In the genomic region with DNA sequence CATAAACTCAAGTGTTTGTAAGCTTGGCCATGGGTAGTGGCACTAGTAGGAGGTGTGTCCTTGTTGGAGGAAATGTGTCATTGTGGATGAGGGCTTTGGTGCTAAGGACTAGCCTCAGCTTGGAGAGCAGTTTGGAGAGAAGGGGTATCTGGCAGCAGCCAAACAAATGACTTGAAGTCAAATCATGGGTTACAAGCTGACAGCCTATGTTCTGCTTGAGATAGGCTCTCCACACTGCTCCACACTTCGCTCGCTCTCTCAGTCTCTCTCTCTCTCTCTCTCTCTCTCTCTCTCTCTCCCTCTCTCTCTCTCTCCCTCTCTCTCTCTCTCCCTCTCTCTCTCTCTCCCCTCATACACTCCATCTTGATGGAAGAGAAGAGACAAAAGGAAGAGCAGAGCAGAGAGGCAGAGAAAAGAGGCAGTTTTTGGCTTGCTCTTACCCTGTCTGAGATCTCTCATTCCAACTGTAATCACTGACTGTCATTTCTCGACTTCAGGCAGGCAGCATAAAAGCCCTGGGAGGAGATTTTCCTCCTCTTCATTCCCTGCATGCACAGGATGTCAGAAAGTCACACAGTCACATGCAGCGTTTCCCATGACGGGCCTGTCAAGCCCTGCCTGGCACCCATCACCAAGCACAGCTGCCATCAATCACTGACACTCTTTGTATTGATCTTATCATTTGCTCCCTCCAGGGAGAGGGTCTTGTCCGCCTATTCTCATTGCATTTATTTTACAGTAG, we compare ENCODE assay signal across 9 mouse cellular contexts.
DNase-seq lines count a peak whose midpoint lies in the region; ATAC-seq and TF ChIP-seq lines count a peak whose summit lies in the region.
"Had no signal": no experiment of that assay in that cellular context is flagged by ENCODE, and none has a peak within 500 bp of the region (broad histone marks: within the 10 kb centered on the region; RNA-seq: fewer than 3 reads in every experiment).

No protein-coding gene starts in this region.

- no peak for TF ChIP-seq CTCF in stomach, postnatal 0 days (IDR thresholded peaks at IDR 0.05; ENCODE audit: low read depth)

- peak overlapping the region; percentile 71; the same call in 1 of the 2 replicates for H3K27ac ChIP-seq in stomach, embryonic 14.5 days (ENCODE audit: low read length)
- H3K27ac ChIP-seq in stomach, postnatal 0 days (replicated peaks) = no peak overlapping the region
- 0 out of 2 replicates have a peak overlapping the region, but pooled peaks have one; percentile 33 for H3K27ac ChIP-seq in intestine, embryonic 15.5 days
- H3K27ac ChIP-seq: liver, embryonic 14.5 days had no signal

- no peak overlapping the region for H3K4me3 ChIP-seq in stomach, embryonic 14.5 days (ENCODE audit: low read depth, low read length)
- H3K4me3 ChIP-seq in stomach, postnatal 0 days (ENCODE audit: low read depth, low read length) = no peak overlapping the region
- no peak overlapping the region for H3K4me3 ChIP-seq in intestine, embryonic 15.5 days (replicated peaks)

- H3K4me2 ChIP-seq in stomach, embryonic 14.5 days (replicated peaks; ENCODE audit: low read depth, low read length) = no peak overlapping the region
- no peak overlapping the region for H3K4me2 ChIP-seq in stomach, postnatal 0 days (replicated peaks; ENCODE audit: low read depth)
- H3K4me2 ChIP-seq in intestine, embryonic 15.5 days (replicated peaks) = no peak overlapping the region

- no peaks in the 10 kb centered on the region for H3K27me3 ChIP-seq in stomach, embryonic 14.5 days (ENCODE audit: control insufficient read depth, insufficient read depth, low read length)
- H3K27me3 ChIP-seq in stomach, postnatal 0 days (ENCODE audit: control insufficient read depth, insufficient read depth, low read length) = no peaks in the 10 kb centered on the region
- H3K27me3 ChIP-seq in intestine, embryonic 15.5 days (replicated peaks) = no peaks in the 10 kb centered on the region

- WGBS in stomach, embryonic 14.5 days = 31% methylated on average over 6 of the region's 6 CpGs
- WGBS in stomach, postnatal 0 days = 41% methylated on average over 6 of the region's 6 CpGs
- WGBS in intestine, embryonic 15.5 days = 51% methylated on average over 6 of the region's 6 CpGs

- no peak for TF ChIP-seq EP300 in stomach, postnatal 0 days (optimal IDR thresholded peaks at IDR 0.05)

- intact Hi-C loops in heart, postnatal 25 days (cut with DNase I) = no loop called here

- H3K4me1 ChIP-seq in stomach, embryonic 14.5 days (ENCODE audit: control insufficient read depth, insufficient read depth, low read length) = peaks cover 14% of the 10 kb centered on the region
- no peaks in the 10 kb centered on the region for H3K4me1 ChIP-seq in stomach, postnatal 0 days (replicated peaks; ENCODE audit: control insufficient read depth, insufficient read depth)
- H3K4me1 ChIP-seq in intestine, embryonic 15.5 days (replicated peaks) = no peaks in the 10 kb centered on the region; the same call in 1 of the 2 replicates

- ATAC-seq in stomach, embryonic 14.5 days (ENCODE audit: insufficient number of reproducible peaks, insufficient read depth, low FRiP score, low read depth) = peak; percentile 56; the same call in 1 of the 2 replicates
- no peak for ATAC-seq in stomach, postnatal 0 days (ENCODE audit: low FRiP score, low TSS enrichment)
- ATAC-seq in intestine, embryonic 15.5 days = 0 out of 2 replicates have a peak, but pooled peaks have one; percentile 23
- no peak for ATAC-seq in granulocyte monocyte progenitor cell, adult 5-6 weeks (replicated peaks; ENCODE audit: poor library complexity, severe bottlenecking)
- no peak for ATAC-seq in megakaryocyte, adult 5-6 weeks (ENCODE audit: poor library complexity, severe bottlenecking)

- no peaks in the 10 kb centered on the region for H3K9me3 ChIP-seq in stomach, embryonic 14.5 days (ENCODE audit: control insufficient read depth, low read depth, low read length)
- no peaks in the 10 kb centered on the region for H3K9me3 ChIP-seq in stomach, postnatal 0 days (ENCODE audit: control insufficient read depth, low read length)
- no peaks in the 10 kb centered on the region for H3K9me3 ChIP-seq in intestine, embryonic 15.5 days

- H3K36me3 ChIP-seq in stomach, embryonic 14.5 days (ENCODE audit: control insufficient read depth, insufficient read depth, low read length) = no peaks in the 10 kb centered on the region
- H3K36me3 ChIP-seq in stomach, postnatal 0 days (ENCODE audit: control insufficient read depth, insufficient read depth, low read length) = no peaks in the 10 kb centered on the region
- H3K36me3 ChIP-seq in intestine, embryonic 15.5 days = no peaks in the 10 kb centered on the region

- H3K9ac ChIP-seq in stomach, embryonic 14.5 days (replicated peaks; ENCODE audit: low read depth, low read length) = no peak overlapping the region
- H3K9ac ChIP-seq in stomach, postnatal 0 days (ENCODE audit: low read length) = no peak overlapping the region
- no peak overlapping the region for H3K9ac ChIP-seq in intestine, embryonic 15.5 days
- H3K9ac ChIP-seq: liver, embryonic 14.5 days had no signal

- peak; percentile 10 to 30 for DNase-seq in heart, adult 18-20 months
- DNase-seq in heart, postnatal 25 days (ENCODE audit: low spot score) = no peak
- DNase-seq in stomach, postnatal 0 days (ENCODE audit: low spot score) = no peak
- DNase-seq in ovary, adult 18-20 months (ENCODE audit: low spot score) = no peak

Comparison
In these comparisons a context has a peak if more than half of its experiments do, and no peak if none do; other contexts are left out.
1. DNase-seq: peak in heart, adult 18-20 months (2 of 2); none in heart, postnatal 25 days (single experiment), stomach, postnatal 0 days (single experiment) and ovary, adult 18-20 months (single experiment).
2. ATAC-seq: peak in stomach, embryonic 14.5 days (single experiment) and intestine, embryonic 15.5 days (single experiment); none in stomach, postnatal 0 days (single experiment), granulocyte monocyte progenitor cell, adult 5-6 weeks (single experiment) and megakaryocyte, adult 5-6 weeks (single experiment).